9 mouse cellular contexts compared by ENCODE assay signal in genomic region chr2:119408733-119409132, GRCm38 (mm10). TPM values are rescaled to one million over a fixed set of nuclear protein-coding genes. Genes with fewer than 3 reads are reported as not detected.
A peak's percentile ranks its signal among the peaks of the same experiment; 100 is the strongest.
DNase-seq lines count a peak whose midpoint lies in the region; ATAC-seq lines count a peak whose summit lies in the region.
"Had no signal": no experiment of that assay in that cellular context is flagged by ENCODE, and none has a peak within 500 bp of the region (broad histone marks: within the 10 kb centered on the region; RNA-seq: fewer than 3 reads in every experiment).

No protein-coding gene starts in this region.

- H3K4me1 ChIP-seq in heart, embryonic 10.5 days: 0 out of 2 replicates have a peak, but pooled peaks cover 3% of the 10 kb centered on the region
- H3K4me1 ChIP-seq in intestine, embryonic 16.5 days (ENCODE audit: control insufficient read depth, insufficient read depth, low read length): no peaks in the 10 kb centered on the region
- no peaks in the 10 kb centered on the region for H3K4me1 ChIP-seq in intestine, embryonic 15.5 days (replicated peaks)
- no peaks in the 10 kb centered on the region; the same call in none of the 2 replicates for H3K4me1 ChIP-seq in lung, embryonic 16.5 days (replicated peaks; ENCODE audit: control insufficient read depth, insufficient read depth, low read length)
- 0 out of 2 replicates have a peak, but pooled peaks cover 2% of the 10 kb centered on the region for H3K4me1 ChIP-seq in neural tube, embryonic 15.5 days

- H3K4me2 ChIP-seq in intestine, embryonic 16.5 days (ENCODE audit: low read depth, low read length): no peak overlapping the region
- no peak overlapping the region for H3K4me2 ChIP-seq in intestine, embryonic 15.5 days (replicated peaks)
- H3K4me2 ChIP-seq in lung, embryonic 16.5 days (ENCODE audit: low read depth, low read length): no peak overlapping the region
- no peak overlapping the region for H3K4me2 ChIP-seq in neural tube, embryonic 15.5 days

- no peak for DNase-seq in heart, embryonic 10.5 days (ENCODE audit: low spot score)
- DNase-seq in heart, adult 9 months (ENCODE audit: low spot score in 2 of 2): no peak
- DNase-seq in lung, postnatal 25 days (ENCODE audit: low spot score): no peak
- DNase-seq in spleen, postnatal 36 days (ENCODE audit: low spot score in 2 of 2): no peak
- DNase-seq: liver, postnatal 0 days had no signal

- H3K36me3 ChIP-seq in heart, embryonic 10.5 days: peaks cover 76% of the 10 kb centered on the region
- H3K36me3 ChIP-seq in intestine, embryonic 16.5 days (ENCODE audit: control insufficient read depth, insufficient read depth, low read length): peaks cover 4% of the 10 kb centered on the region
- peaks cover 10% of the 10 kb centered on the region; the same call in 1 of the 2 replicates for H3K36me3 ChIP-seq in intestine, embryonic 15.5 days
- peaks cover 15% of the 10 kb centered on the region for H3K36me3 ChIP-seq in lung, embryonic 16.5 days (ENCODE audit: control insufficient read depth, insufficient read depth, low read length)
- peaks cover 28% of the 10 kb centered on the region for H3K36me3 ChIP-seq in neural tube, embryonic 15.5 days

- no peak overlapping the region for H3K4me3 ChIP-seq in heart, embryonic 10.5 days
- H3K4me3 ChIP-seq in intestine, embryonic 16.5 days (ENCODE audit: low read length): no peak overlapping the region
- H3K4me3 ChIP-seq in intestine, embryonic 15.5 days (replicated peaks): no peak overlapping the region
- H3K4me3 ChIP-seq in lung, embryonic 16.5 days (ENCODE audit: low read length): no peak overlapping the region
- H3K4me3 ChIP-seq in neural tube, embryonic 15.5 days (replicated peaks): no peak overlapping the region

- H3K27me3 ChIP-seq in heart, embryonic 10.5 days (ENCODE audit: insufficient read depth, poor library complexity, severe bottlenecking): no peaks in the 10 kb centered on the region
- no peaks in the 10 kb centered on the region for H3K27me3 ChIP-seq in intestine, embryonic 16.5 days (replicated peaks; ENCODE audit: control insufficient read depth, insufficient read depth, low read length)
- H3K27me3 ChIP-seq in intestine, embryonic 15.5 days (replicated peaks): no peaks in the 10 kb centered on the region
- no peaks in the 10 kb centered on the region for H3K27me3 ChIP-seq in lung, embryonic 16.5 days (ENCODE audit: control insufficient read depth, insufficient read depth, low read depth, low read length)
- H3K27me3 ChIP-seq in neural tube, embryonic 15.5 days (replicated peaks): no peaks in the 10 kb centered on the region

- peak overlapping the region; percentile 67; the same call in 1 of the 2 replicates for H3K27ac ChIP-seq in heart, embryonic 10.5 days
- peak overlapping the region; percentile 42; the same call in 1 of the 2 replicates for H3K27ac ChIP-seq in intestine, embryonic 16.5 days (ENCODE audit: low read length)
- no peak overlapping the region for H3K27ac ChIP-seq in intestine, embryonic 15.5 days
- H3K27ac ChIP-seq in lung, embryonic 16.5 days (ENCODE audit: low read length): peak overlapping the region; percentile 79
- H3K27ac ChIP-seq in neural tube, embryonic 15.5 days (replicated peaks): 0 out of 2 replicates have a peak overlapping the region, but pooled peaks have one; percentile 18

- H3K9me3 ChIP-seq in heart, embryonic 10.5 days: no peaks in the 10 kb centered on the region
- H3K9me3 ChIP-seq in intestine, embryonic 16.5 days (ENCODE audit: control insufficient read depth, low read length): no peaks in the 10 kb centered on the region
- no peaks in the 10 kb centered on the region for H3K9me3 ChIP-seq in intestine, embryonic 15.5 days
- no peaks in the 10 kb centered on the region for H3K9me3 ChIP-seq in lung, embryonic 16.5 days (ENCODE audit: control insufficient read depth, low read length)
- no peaks in the 10 kb centered on the region for H3K9me3 ChIP-seq in neural tube, embryonic 15.5 days (replicated peaks)

- no peak for ATAC-seq in intestine, embryonic 16.5 days
- no peak for ATAC-seq in intestine, embryonic 15.5 days
- peak; percentile 51; the same call in 1 of the 2 replicates for ATAC-seq in lung, embryonic 16.5 days (ENCODE audit: low read depth)
- no peak for ATAC-seq in neural tube, embryonic 15.5 days (ENCODE audit: low FRiP score)
- ATAC-seq: liver, postnatal 0 days had no signal

- H3K9ac ChIP-seq in intestine, embryonic 16.5 days (ENCODE audit: low read depth, low read length): no peak overlapping the region
- no peak overlapping the region for H3K9ac ChIP-seq in intestine, embryonic 15.5 days
- no peak overlapping the region for H3K9ac ChIP-seq in lung, embryonic 16.5 days (ENCODE audit: low read length)
- no peak overlapping the region for H3K9ac ChIP-seq in neural tube, embryonic 15.5 days (replicated peaks)
- H3K9ac ChIP-seq: liver, postnatal 0 days had no signal

RNA-seq across cellular contexts. Expression of gene Chac1, which starts 57.7 kb away (rescaled TPM):
- 0.55 and 0.69 TPM in 2 replicates for polyA plus RNA-seq in heart, embryonic 10.5 days (2016; fragmentation: Nextera tagmentation; extraction: Ambion mirVana)
- polyA plus RNA-seq in intestine, embryonic 16.5 days (2015; fragmentation: Nextera tagmentation; extraction: Ambion mirVana): 2.7 and 6.0 TPM in 2 replicates
- polyA plus RNA-seq in intestine, embryonic 15.5 days (2015; fragmentation: Nextera tagmentation; extraction: Ambion mirVana): 2.3 and 2.7 TPM in 2 replicates
- polyA plus RNA-seq in lung, embryonic 16.5 days (2015; fragmentation: Nextera tagmentation; extraction: Ambion mirVana): 1.1 and 1.7 TPM in 2 replicates
- polyA plus RNA-seq in neural tube, embryonic 15.5 days (2015; fragmentation: Nextera tagmentation; extraction: Ambion mirVana): 11.3 and 12.1 TPM in 2 replicates
